Mouse (Mus musculus) retina, adult 2 months (tissue): ENCODE measurements around the gene C2cd4a.
A peak's percentile ranks its signal among the peaks of the same experiment; 100 is the strongest.

Source experiments
- DNase-seq: peaks from one replicate; pipeline ENCODE4 v3.0.0-alpha.2; 2012; ENCODE audit warnings: low read depth, low spot score

C2cd4a gene

DNA sequence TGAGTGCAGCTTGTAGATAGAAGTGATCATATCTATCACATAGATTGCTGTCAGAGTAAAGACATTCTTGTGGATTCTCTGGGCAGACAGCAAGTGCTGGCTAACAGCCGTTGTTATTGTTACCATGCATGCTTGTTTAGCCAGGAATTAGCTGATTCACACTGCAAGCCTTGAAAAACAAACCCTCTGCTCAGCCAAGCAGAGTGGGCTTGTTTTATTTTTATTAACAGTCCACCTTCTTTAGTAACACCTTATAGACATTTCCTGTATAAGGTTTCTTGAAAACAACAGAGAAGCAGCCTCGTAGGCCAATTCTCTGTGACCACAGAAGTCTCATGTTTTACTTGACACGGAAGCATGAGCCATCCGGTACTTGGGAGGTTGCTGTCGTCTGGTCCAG is 2.4 kb upstream of the C2cd4a start:
- DNase-seq: no peak

DNA sequence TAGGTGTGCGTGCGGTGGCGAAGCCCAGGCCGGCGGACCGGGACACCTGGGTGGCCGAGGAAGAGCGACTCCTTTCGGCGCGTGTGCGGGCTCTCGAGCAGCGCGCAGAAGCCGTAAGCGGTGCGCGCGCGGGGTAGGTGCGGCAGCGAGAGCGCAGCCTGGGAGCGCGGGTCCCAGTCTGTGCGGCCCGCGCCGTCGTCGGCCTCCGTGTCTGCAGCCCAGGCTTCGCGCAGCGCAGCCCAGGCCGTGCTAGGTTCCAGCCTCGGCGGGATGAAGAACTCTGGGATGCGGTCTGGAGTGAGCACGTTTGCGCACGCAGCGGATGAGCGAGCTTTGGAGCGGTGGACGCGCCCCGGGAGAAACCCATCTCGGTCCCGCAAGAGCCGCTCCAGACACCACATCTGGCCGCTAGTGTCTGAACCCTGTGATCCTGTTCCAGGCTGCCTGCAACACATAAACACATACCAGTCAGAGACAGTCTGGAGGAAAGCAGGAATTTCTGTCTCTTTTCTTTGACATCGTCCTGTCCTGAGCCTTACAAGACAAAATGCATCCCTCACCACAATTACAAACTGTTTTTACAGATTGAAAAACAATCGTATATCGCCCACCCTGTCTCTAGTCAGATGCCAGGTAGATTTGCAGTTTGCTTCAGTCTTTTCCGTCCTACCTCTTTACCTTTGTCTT is 628 bp downstream of the C2cd4a start:
- no peak for DNase-seq

DNA sequence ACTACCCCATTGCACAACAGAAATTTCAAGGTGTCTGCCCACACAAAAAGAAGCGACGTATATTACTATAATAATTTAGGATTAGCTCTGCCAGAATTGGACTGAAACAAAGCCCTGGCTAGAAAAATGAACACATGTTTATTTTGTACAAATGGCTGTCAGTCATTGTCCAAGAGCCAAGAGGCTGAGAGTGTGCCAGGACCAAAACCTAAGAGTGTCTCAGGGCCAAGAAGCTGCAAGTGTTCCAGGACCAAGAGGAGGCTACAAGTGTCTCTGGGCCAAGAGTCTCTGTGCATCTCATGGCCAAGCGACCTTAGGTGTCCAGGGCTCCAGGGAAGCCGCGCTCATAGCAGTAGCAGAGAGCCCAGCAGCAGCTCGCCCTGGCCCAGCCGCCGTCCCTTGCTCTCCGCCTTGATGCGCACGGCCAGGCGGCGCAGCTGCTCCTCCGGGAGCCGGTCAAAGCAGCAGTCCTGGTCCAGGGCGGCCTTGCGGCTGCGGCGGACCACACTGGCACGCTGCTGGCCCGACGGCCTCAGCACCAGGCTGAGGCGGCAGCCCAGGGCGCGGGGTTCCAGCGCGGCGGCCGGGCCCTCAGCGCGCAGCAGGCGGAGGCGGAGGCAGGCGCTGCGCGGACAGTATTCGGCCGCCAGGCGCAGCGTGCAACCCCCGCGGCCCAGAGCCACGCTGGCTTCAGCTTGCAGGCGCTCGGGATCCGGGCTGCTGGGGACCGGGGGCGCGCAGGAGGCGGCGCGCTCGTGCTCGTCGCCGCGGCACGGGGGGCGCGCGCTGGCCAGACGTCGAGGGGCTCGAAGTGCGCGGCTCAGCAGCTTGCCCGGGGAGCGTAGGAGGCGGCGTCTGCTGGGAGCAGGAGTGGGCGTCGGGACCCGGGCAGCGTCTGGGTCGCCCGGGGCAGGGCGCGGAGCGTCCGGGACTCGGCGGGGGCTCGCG is 1.4 kb downstream of the C2cd4a start:
- no peak for DNase-seq

DNA sequence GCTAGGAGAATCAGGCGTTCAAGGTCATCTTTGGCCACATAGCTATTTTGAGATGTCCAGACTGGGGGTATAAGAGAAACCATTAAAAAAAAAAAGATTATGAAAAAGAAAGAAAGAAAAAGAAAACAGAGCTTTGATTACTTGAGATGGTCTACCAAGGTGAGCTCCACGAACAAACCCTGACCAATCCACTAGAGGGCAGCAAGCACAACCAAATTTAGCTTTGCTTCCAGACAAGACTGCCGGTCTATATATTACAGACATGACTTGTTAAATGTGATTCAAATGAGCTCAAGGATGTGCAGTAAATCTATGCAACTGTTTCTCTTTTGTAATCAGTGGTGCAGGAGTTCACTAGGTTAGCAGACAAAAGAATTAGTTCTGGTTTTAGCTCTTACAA is 3.9 kb downstream of the C2cd4a start:
- no peak for DNase-seq

DNA sequence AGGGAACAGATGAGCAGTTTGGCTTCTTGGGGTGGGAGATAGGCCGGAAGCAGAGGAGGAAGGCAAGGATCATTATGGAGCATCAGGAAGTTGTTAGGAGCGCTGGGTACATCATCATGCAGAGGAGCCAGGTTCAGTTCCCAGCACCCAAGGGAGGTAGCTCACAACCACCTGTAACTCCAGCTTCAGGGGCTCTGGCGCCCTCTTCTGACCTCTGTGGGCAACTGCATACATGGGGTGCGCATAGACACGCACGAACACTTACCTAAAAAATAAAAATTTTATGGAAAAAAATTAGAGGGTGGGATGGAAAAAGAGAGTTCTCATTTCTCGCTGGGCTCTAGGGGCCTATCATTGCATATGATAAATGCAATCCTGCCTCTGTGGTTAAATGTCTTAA is 6.6 kb downstream of the C2cd4a start:
- no peak for DNase-seq

DNA sequence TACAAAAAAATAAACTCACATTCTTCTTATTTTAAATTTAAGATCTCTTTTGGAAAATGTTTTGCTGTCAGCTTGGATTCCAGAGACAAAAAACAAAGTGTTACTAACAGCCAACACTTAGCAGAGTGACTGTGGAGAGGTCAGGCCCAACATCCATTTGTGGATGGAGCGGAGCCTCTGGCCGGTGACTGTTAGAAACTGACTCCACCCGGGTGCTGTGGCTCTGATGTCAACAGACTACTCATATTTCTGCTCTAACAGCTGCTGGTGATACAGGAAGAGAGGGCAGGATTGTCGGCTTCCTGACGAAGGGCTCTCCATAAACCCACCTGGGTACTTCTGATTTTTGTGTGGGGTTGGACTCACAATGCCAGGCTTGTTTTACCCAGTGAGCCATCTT is 9.0 kb downstream of the C2cd4a start:
- DNase-seq: no peak

DNA sequence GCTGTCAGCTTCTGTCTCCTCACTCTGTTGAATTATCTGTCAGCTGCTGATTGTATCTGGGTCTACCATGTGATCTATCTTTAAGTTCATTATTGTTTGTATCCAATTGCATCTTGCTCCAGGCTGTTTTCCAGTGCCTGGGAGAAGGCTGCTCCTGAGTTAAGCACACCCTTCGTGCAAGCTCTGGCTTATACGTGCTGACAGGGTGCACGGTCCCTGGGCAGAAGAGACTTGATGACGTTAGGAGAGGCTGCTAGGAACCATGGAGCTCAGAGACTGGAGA is 13.5 kb downstream of the C2cd4a start:
- DNase-seq: no peak

DNA sequence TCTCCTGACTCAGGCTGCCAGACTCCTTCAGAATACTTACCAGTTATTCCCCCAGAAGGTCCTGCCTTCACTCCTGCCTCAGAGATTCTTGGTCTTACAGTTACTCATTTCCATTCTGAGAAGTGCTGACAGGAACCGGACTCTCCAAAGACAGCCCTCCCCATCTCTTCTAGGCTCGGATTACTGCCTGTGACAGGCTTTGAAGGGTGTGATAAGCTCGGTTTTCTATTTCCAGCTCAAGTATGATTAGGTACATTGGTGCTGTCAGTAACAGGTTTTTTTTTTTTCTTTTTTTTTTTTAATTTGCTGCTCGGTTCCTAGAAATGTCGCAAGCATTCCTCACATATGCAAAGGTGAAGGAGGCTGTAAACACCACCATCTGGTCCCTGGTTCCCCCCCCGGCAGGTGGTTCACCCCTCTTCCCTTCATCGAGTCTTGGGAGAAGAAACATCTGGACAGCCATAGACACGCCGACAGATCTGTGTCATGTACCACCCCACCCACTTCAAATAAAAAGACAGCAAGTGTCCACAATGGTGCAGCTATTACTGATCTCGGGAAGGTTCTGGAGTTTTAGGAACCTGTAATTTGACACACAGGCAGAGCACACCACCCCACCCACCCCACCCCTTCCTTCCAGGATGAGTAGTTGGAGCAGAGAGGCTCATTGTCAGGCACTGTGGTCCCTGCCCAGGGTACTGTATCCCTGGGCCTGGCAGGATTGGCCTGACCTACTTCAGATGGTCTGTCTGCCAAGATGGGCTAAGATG is 14.0 kb downstream of the C2cd4a start:
- no peak for DNase-seq

DNA sequence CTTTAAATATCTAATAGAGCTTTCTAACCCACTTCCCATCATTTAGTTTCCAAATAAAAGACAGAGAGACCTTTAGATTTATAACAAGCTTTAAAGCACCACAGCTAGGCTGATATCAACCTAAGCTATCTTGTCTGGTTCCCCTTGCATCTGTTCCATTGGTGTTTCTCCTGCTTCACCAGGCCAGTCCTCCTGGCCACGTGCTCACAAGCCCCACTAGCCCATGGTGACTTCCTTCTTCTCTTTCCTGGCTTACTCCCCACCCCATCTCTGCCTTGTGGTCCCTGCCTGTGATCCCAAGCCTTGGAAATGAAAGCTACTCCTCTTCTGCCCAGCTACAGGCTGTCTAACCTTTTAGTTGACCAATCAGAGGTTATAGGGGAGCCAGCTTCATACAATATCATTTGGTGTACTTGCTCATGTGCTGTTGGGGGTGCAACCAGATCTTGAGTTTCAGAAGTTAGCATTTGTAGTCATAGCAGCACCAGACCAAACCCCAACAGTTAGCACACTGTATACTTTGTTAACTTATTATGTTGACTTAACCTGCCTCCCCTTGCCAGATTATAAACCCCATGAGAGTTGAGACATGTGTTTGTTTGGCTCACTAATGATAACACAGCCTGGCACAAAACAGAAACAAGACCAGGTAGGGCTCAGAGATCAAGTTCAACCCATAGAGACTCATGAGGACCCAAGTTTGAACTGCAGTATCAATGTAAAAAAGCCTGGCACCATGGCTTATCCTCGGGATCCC is 15.8 kb downstream of the C2cd4a start:
- no peak for DNase-seq

DNA sequence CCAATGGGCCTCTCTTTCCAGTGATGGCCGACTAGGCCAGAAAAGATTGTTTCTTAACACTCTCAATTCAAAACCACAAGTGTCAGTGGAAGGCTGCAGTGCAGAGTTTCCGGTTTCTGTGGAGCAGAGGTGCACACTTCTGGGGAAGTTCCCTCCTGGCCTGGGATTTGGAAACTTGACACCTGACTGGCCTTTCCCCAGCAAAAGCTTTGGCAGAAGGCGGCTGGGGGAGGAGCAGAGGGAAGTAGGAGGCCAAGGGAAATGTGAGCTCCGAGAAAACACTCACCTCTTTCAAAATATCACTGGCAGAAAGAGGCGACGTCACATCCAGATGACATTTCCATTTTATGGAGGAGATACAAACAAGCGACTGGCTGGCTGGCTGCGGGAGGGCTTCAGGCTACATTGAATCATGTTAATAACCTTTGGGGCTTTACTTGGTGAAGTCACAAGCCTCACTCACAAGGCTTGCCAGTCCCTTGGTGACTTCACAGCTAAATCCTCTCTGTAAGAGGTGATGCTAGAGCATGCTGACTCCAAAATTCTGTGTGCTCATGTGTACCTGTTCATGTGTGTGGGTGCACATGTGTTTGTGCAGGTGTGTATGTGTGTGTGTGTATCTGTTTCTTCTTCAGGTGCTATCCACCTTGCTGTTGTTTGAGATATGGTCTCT is 18.3 kb downstream of the C2cd4a start:
- DNase-seq: no peak

DNA sequence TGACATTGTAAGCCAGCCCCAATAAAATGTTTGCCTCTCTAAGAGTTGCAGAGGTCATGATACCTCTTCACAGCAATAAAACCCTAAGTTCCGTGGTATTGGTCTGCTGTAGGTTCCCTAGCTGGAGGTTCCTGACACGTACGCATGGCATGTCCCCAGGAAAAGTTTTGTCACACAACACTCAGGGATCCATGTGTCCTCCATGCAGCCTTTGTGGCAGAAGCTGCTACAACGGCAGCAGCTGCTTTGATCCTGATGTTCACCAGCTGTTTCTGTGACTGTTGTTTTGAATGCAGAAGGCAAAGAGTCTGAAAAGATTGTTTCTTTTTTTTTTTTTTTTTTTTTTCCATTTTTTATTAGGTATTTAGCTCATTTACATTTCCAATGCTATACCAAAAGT is 19.0 kb downstream of the C2cd4a start:
- DNase-seq: no peak

DNA sequence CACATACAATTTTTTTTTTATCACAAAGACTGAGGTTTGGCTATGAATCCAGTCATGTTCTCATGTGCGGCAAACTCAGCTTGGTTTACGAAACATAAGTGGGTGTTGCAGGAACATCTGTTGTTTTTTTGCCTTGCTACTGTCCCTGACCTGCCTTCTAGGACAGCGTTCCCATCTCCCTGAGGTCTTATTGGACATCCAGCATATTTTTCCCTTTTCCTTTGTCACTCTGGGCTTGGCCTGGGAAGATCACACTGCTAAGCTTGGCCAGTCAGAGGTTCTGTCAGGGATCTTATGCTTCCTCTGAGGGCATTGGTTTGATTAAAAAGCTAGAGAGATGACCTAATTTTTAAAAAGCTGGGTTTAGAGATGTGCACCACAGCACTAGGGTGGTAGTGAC is 21.0 kb downstream of the C2cd4a start:
- DNase-seq: no peak

DNA sequence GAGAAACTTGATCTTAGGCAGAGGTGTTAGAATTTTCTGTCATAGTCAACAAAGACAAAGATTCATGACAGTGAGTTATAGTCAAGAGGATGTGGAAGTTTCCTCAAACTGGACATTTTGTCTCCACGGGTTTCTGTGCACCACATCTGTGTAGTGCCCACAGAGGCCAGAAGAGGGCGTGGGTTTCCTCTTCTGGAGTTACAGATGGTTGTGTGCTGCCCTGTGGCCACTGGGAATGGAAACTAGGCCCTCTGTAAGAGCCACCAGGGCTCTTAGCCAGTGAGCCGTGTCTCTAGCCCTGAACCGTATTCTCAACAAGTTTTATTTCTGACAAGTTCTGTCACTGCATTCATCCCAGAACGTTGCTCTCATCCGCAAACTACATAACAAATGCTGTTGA is 21.6 kb downstream of the C2cd4a start:
- no peak for DNase-seq

DNA sequence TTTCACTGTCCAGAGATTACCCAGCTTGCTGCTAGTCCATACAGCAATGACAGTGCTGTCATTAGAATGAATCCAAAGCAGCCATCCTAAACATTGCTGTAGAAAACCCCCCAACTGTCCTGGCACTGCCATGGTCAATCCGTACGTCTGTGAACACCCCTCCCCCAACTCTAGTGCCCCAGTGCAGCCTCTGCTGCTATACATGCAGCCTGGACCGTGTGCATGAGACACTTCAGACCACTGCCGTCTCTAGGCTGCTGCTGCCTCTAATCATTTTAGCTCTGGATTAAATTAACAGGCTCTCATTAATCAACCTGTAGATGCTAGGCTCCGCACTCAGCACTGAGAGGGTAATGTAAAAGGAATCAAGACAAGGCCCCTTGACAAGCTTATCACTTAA is 25.1 kb downstream of the C2cd4a start:
- no peak for DNase-seq

DNA sequence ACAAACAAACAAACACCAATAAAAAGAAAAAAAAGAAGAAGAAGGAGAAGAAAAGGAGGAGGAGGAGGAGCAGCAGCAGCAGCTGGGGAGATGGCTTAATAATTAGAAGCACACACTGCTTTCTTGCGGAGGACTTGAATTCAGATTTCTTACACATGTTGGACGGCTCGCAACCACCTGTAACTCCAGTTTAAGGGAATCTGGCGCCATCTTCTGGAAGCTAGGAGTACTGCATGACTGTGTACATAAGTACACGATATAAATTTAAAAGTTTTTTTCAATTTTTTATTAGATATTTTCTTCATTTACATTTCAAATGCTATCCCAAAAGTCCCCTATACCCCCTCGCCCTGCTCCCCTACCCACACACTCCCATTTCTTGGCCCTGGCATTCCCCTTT is 29.9 kb downstream of the C2cd4a start:
- DNase-seq: peak; percentile 38

DNA sequence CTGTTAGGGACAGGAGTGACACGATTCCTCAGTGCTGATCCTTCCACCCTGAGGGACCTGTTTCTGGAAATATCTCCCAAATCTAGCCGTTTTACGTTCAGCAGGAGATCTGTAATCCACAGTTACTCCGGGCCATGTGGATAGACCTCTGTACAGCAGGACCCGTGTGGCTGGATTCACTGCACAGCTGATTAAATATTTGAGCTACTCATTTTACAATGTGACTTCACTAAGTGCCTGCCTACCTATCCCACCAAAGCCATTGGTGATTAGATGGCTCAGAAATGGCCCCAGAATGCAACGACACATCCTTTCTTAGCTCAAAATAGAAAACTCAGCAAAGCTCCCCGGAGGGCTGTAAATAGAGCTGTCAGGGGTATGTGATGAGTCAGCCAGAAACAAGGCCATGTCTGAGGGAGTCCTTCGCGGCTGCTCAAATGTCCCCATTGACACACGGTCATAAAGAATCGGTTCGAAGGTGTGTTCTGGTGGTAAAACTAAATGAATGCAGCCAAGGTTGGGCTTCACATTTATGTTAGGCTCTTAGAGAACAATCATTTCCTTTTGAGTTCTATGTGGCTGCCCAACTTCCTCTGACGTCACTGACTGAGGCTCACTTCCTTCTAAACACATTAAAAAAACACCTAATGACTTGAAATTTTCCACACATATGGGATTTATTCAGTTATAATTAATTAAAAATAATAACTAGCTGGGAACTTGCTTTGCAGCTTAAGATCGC is 32.9 kb downstream of the C2cd4a start:
- no peak for DNase-seq

DNA sequence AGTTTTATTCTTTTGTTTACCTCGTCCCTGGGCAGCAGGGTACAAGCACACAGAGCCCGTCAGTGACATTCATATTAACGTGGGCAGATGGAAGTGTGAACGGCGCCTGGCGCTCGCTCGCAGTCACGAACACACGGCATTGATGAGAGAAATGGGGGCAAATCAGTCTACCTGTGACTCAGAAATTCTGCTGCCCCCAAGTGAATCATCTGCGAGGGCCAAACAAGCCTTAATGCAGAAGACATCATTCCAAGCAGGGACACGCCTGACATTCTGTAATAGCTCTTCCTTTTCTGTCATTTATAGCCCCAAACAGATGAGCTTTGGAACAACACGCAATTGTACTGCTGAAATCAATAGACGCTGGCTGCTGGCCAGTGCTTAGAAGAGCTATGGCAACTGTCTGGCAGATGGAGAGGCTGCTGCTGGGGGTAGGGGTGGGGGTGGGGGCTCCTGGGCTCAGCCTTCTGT is 36.9 kb downstream of the C2cd4a start:
- no peak for DNase-seq

DNA sequence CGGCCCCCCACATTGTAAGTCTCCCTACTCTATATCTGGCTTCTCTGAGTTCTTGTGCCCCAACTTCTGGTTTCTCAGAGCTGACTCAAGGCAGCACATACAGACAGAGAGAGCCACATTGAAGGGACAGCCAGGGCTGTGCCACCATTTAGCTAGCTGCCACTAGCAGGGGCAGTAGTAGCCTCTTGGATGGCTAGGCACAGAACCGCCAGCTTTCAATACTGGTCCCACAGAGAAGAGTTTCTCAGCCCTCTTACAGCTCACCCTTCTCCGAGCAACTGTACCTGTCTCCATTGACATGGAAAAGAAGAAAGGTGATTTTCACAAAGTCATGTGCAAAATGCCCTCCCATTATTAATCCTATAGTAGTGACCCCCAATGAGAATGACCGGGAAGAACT is 37.5 kb downstream of the C2cd4a start:
- no peak for DNase-seq

DNA sequence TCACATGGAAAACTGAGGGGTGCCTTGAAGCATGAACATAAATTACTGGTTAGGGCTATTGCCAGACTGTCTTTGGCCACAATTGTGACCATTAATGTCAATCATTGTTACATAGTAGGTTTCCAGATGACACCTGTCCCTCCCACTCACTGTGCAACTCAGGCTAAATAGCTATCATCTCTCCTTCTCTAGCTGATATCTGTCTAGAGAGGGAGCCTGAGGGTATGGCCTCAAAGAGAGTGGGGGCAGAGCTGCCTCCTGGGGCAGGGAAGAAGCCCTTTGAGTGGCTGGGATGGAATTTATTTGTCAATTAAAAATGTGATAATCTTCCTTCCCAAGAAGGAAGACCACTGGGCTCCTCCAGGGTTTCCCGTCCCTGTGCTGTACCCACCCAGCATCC is 37.9 kb downstream of the C2cd4a start:
- DNase-seq: no peak

DNA sequence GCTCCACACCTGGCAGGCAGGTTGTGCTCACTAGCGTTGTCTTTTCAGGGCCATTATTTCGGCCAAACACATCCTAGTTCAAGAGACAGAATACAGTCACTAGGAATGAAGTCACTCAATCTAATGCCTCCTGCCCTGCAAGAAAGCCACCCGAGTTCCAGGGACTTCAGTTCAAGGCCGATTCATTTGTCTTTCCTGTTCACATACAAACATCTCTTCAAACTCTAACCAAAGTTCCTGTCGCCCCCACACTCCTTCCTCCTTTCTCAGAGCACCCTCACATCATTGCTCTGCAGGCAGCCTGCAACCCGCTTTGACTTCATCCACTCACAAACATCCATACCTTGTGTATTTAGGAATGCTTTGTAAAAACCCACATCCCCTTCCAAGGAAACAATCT is 38.6 kb downstream of the C2cd4a start:
- DNase-seq: no peak

DNA sequence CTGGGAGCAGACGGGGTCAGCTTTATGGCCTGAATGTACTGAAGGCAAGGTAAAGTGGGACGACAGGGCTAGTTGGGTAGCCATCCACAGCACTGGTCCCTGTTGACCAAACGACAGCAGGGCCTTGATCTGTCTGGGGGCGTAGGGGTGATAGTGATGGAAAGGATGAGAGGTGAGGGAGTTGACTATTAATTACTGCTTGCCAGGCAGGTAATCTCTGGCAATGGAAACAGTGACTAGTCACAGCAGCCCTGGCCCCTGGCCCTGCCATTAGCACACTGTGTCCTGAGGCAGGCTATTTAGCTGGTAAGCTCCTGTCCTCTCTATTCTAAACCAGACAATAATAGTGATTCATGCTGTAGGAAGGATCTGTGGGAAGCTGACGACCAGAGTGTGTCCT is 39.7 kb downstream of the C2cd4a start:
- no peak for DNase-seq
